Mouse (Mus musculus) forebrain, postnatal 0 days (tissue): Measurements from ENCODE around the gene Mrnip. TPM values are rescaled to one million over a fixed set of nuclear protein-coding genes. Genes with fewer than 3 reads are reported as not detected.
A peak's percentile ranks its signal among the peaks of the same experiment; 100 is the strongest.

Experiments
- ATAC-seq: fragments of 200-750 bp; cut with Nextera tagmentation; 2 replicates; pipeline ENCODE4 v1.8.0; 2017; ENCODE audit warnings: mild to moderate bottlenecking, moderate library complexity
- DNase-seq: peaks from one replicate; pipeline ENCODE4 v3.0.0-alpha.2; 2015
- H3K27ac ChIP-seq: fragments of 300-500 bp; sonication (generic); 2 replicates; pipeline ENCODE4 v1.5.1; 2014; ENCODE audit warnings: low read depth, mild to moderate bottlenecking, antibody characterized with exemption, low read length, moderate library complexity, mixed read lengths
- H3K27me3 ChIP-seq: fragments of 300-500 bp; sonication (generic); 2 replicates; pipeline ENCODE4 v1.6.1; 2014; ENCODE audit warnings: mild to moderate bottlenecking, low read length, mixed read lengths; ENCODE audit not compliant: insufficient read depth
- H3K36me3 ChIP-seq: fragments of 300-500 bp; sonication (generic); 2 replicates; pipeline ENCODE4 v1.6.1; 2014; ENCODE audit warnings: mild to moderate bottlenecking, moderate library complexity; ENCODE audit not compliant: insufficient read depth
- H3K4me1 ChIP-seq: fragments of 300-500 bp; sonication (generic); 2 replicates; pipeline ENCODE4 v1.6.1; 2014; ENCODE audit warnings: antibody characterized with exemption; ENCODE audit not compliant: insufficient read depth
- H3K4me2 ChIP-seq: fragments of 300-500 bp; sonication (generic); 2 replicates; pipeline ENCODE4 v1.6.1; 2014; ENCODE audit warnings: low read depth, mild to moderate bottlenecking, moderate library complexity
- H3K4me3 ChIP-seq: fragments of 300-500 bp; sonication (generic); 2 replicates; pipeline ENCODE4 v1.5.1; 2014; ENCODE audit warnings: low read depth, low read length, mixed read lengths
- H3K9ac ChIP-seq: fragments of 300-500 bp; sonication (generic); 2 replicates; pipeline ENCODE4 v1.6.1; 2014; ENCODE audit warnings: mild to moderate bottlenecking
- H3K9me3 ChIP-seq: fragments of 300-500 bp; sonication (generic); 2 replicates; pipeline ENCODE4 v1.6.1; 2016; ENCODE audit warnings: low read length
- CTCF ChIP-seq: sonication (generic); IDR thresholded peaks from 2 replicates; pipeline ENCODE4 v1.5.1; 2016; ENCODE audit warnings: antibody characterized with exemption, control low read depth, low read depth
- WGBS: fragments of 180-500 bp; shearing (Covaris S2); extraction: QIAGEN DNeasy Blood & Tissue Kit; methylation state at CpG from one replicate; pipeline ENCODE4 v1.1.7; 2014; 5-methylcytosine and 5-hydroxymethylcytosine counted together
- polyA plus RNA-seq: library from polyadenylated mRNA; unstranded; fragments of >200 nt; fragmentation: Nextera tagmentation; extraction: Ambion mirVana; gene quantifications from 2 replicates; pipeline ENCODE4 v1.2.1, GENCODE M21; 2015
- total RNA-seq: library from RNA; depleted of rRNA; stranded (reverse); fragments of >200 nt; gene quantifications from 2 replicates; pipeline ENCODE4 v1.2.3, GENCODE M21; 2014

Mrnip gene
- total and polyA plus RNA-seq, 2 experiments from 2014 or later = 32.2 to 37.5 TPM

DNA sequence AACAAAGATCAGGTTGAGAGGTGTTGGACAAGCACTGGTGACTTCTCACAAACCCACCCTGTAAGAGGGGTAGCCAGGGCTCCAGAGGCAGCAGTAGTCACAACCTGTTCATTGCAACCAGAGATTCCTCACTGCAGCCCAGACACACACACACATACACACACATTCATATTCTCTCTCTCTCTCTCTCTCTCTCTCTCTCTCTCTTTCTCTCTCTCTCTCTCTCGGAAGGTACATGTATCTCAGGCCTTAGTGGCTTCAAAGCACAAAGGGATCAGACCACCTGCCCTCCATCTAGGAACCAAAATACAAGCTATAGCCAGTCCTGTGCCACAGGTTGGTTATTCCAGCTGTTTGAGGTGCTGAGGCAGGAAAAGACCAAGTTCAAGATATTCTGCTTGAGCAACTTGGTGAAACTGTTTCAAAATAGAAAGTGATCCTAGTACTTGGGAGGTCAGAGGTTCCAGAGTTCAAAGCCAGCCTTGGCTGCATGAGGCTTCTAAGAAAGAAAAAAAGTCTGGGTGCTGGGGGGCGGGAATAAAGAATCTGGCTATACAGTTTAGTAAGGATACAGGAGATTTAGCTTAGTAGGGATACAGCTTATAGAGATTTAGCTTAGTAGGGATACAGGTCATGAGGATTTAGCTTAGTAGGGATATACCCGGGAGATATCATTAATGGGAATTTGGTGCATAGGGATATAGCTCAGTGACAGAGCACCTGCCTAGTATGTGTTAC is 37.2 kb downstream of the Mrnip start:
- peaks cover 15% of the 10 kb centered on the region; the same call in 1 of the 2 replicates for H3K4me1 ChIP-seq
- peak overlapping the region; percentile 99 for H3K27ac ChIP-seq
- H3K9ac ChIP-seq = peak overlapping the region; percentile 100; the same call in 1 of the 2 replicates
- peaks cover 12% of the 10 kb centered on the region for H3K36me3 ChIP-seq
- no peaks in the 10 kb centered on the region for H3K27me3 ChIP-seq
- TF ChIP-seq CTCF = no peak
- H3K9me3 ChIP-seq = no peaks in the 10 kb centered on the region
- peak overlapping the region; percentile 59 for H3K4me2 ChIP-seq
- DNase-seq (no peak), ATAC-seq (no peak)
- WGBS = 94% methylated on average over 3 of the region's 3 CpGs
- H3K4me3 ChIP-seq = peak overlapping the region; percentile 99

- no peak overlapping the region for H3K4me2 ChIP-seq
- WGBS = 74% methylated on average over 3 of the region's 3 CpGs
- H3K9me3 ChIP-seq = no peaks in the 10 kb centered on the region
- DNase-seq (no peak), ATAC-seq (no peak)
- no peaks in the 10 kb centered on the region for H3K27me3 ChIP-seq
- no peak overlapping the region for H3K4me3 ChIP-seq
- H3K4me1 ChIP-seq = peaks cover 15% of the 10 kb centered on the region; the same call in 1 of the 2 replicates
- TF ChIP-seq CTCF = no peak
- no peak overlapping the region for H3K9ac ChIP-seq
- no peak overlapping the region for H3K27ac ChIP-seq
- H3K36me3 ChIP-seq = peaks cover 6% of the 10 kb centered on the region; the same call in 1 of the 2 replicates
These were observed 38.0 kb downstream of the Mrnip start for GRCm38 (mm10) chr11:50212060-50212739.

DNA sequence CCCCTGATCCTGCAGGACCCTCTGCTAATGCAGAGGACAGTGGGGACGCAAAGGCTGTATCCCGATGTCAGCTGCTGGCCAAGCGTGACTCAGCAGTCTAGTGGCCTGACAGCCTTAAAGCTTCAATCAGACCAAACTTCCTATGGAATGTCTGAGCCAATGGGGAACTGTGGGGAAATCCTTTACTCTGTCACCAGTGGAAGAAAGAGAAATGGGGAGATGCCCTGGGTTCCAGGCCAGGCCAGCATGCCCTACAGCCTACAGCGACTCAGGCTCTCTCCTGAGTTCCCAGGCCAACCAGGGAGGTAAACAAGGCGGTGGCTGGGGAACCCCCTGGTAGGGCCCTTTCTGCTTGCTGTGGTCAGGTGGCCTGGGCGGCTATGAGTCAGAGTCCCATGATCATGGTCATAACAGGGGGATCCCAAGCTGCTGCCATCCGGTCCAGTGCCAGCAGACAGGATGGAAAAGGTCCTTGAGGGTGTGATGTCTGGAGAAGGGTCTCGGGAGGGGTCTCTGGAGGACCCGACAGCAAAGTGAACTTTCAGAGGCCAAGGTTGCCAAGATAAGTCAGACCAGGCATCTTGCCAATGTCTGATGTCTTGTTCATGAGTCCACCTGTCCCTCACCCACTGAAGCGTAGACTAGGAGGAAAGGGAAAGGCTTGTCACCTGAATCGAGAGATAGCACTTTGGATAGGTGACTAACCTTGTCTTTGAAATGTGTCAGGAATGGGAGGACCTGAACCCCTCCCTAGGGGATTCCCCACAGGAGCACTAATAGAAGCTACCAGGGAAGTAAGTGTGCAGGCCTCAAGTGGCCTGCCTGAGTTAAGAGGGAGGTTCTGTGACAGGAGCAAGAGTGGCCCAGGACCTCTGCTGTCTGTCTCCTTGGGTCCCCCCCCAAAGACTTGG is 38.9 kb downstream of the Mrnip start:
- Histone ChIP-seq H3K4me1 (peaks cover 15% of the 10 kb centered on the region; the same call in 1 of the 2 replicates), H3K9me3 (no peaks in the 10 kb centered on the region), H3K36me3 (no peaks in the 10 kb centered on the region), H3K4me3 (no peak overlapping the region), H3K4me2 (no peak overlapping the region), H3K27me3 (no peaks in the 10 kb centered on the region), H3K9ac (no peak overlapping the region), H3K27ac (no peak overlapping the region)
- TF ChIP-seq CTCF = no peak
- WGBS = 62% methylated on average over 11 of the region's 11 CpGs
- ATAC-seq (no peak), DNase-seq (no peak)

DNA sequence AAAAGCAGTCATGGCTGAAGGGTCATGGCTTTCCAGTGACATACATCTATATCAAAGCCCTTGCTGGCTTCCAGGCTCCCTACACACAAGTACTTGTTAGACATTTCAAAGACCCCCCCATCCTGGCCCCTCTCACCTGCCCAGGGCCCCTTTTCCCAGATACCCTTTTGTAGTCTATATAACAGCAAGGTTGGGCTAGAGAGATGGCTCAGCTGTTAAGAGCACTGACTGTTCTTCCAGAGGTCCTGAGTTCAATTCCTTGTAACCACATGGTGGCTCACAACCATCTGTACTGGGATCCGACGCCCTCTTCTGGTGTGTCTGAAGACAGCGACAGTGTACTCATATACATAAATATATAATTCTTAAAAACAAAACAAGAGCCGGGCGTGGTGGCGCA is 40.4 kb downstream of the Mrnip start:
- no peak for DNase-seq
- no peak overlapping the region for H3K4me3 ChIP-seq
- TF ChIP-seq CTCF = no peak
- no peak overlapping the region for H3K9ac ChIP-seq
- no peaks in the 10 kb centered on the region for H3K36me3 ChIP-seq
- no peaks in the 10 kb centered on the region for H3K27me3 ChIP-seq
- H3K9me3 ChIP-seq = no peaks in the 10 kb centered on the region
- no peak overlapping the region for H3K4me2 ChIP-seq
- no peak overlapping the region for H3K27ac ChIP-seq
- 93% methylated on average over 6 of the region's 6 CpGs for WGBS
- peaks cover 8% of the 10 kb centered on the region; the same call in 1 of the 2 replicates for H3K4me1 ChIP-seq
- no peak for ATAC-seq

DNA sequence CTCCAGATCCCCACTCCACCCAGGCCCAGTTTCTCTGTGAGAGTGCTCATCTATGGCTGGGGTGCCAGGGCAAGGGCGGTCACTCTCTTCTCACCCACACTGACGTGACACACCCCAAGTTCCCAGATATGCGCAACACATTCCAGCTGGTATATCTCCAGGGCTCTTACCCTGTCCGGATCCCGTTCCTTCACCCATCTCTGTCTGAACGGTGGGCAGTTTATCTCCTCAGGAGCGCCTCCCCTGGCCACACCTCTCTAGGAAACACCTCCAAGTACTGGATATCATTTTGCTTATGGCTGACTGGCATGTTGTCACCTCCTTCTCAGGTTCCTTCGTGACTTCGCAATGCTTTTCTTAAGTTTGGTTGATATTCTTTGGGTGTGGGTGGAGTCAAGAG is 41.4 kb downstream of the Mrnip start:
- no peaks in the 10 kb centered on the region for H3K27me3 ChIP-seq
- no peak overlapping the region for H3K27ac ChIP-seq
- H3K9ac ChIP-seq = no peak overlapping the region
- no peaks in the 10 kb centered on the region for H3K9me3 ChIP-seq
- H3K36me3 ChIP-seq = 0 out of 2 replicates have a peak, but pooled peaks cover 2% of the 10 kb centered on the region
- ATAC-seq (no peak), DNase-seq (no peak)
- 29% methylated on average over 9 of the region's 9 CpGs for WGBS
- H3K4me1 ChIP-seq = peaks cover 8% of the 10 kb centered on the region; the same call in 1 of the 2 replicates
- no peak overlapping the region; the same call in 1 of the 2 replicates for H3K4me2 ChIP-seq
- no peak overlapping the region for H3K4me3 ChIP-seq
- no peak for TF ChIP-seq CTCF

DNA sequence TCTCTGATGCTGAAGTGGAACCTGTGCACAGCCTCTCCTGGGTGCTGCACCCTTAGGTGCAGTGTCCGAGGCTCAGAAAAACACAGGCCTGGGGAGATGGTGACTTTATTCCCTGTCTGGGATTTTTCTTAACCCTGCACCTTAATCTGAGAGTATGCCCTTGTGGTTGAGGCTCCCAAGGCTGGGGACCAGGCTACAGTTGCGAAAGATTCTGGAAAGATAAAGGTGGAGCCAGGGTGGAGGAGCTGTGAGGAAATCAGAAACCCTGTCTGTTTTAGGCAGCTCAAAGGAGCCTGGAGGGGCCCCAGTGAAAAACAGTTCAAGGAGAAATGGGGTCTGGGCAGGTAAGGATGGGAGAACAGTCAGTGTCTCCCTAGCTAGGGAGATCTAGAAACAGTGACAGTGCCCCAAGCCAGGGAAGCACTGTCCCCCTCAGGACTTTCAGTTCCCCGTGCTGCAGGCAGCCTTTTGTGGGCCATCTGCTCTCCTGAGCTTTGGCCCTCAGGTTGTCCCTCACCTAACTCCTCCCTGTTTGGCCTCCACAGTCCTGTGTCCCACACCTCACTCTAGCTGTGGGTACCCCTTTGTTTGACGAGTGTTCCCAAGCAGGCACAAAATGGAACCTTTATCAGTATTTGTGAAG is 42.6 kb downstream of the Mrnip start:
- DNase-seq = no peak
- TF ChIP-seq CTCF = no peak
- no peak overlapping the region for H3K4me2 ChIP-seq
- no peak overlapping the region for H3K9ac ChIP-seq
- H3K27ac ChIP-seq = no peak overlapping the region
- ATAC-seq = no peak
- no peaks in the 10 kb centered on the region for H3K27me3 ChIP-seq
- H3K4me1 ChIP-seq = 0 out of 2 replicates have a peak, but pooled peaks cover 3% of the 10 kb centered on the region
- no peak overlapping the region for H3K4me3 ChIP-seq
- 75% methylated on average over 4 of the region's 4 CpGs for WGBS
- H3K9me3 ChIP-seq = no peaks in the 10 kb centered on the region
- H3K36me3 ChIP-seq = 0 out of 2 replicates have a peak, but pooled peaks cover 5% of the 10 kb centered on the region
